Mouse (Mus musculus) 416B (cell line): ENCODE results near the gene Shcbp1.
"Not testable (repeated sequence)": the region's sequence is repeated elsewhere in the genome, so short reads cannot be mapped to it uniquely, and the experiment has no call there.

ENCODE experiments used
- DNase-seq: peaks from one replicate; pipeline ENCODE4 v3.0.0; 2011; ENCODE audit warnings: low read depth

Gene Shcbp1

GRCm38 (mm10) chr8:4779254-4780055 is at the start of gene Shcbp1:
Shcbp1 (minus strand) TSS chr8:4779567.
- DNase-seq: peak; percentile 98

DNA sequence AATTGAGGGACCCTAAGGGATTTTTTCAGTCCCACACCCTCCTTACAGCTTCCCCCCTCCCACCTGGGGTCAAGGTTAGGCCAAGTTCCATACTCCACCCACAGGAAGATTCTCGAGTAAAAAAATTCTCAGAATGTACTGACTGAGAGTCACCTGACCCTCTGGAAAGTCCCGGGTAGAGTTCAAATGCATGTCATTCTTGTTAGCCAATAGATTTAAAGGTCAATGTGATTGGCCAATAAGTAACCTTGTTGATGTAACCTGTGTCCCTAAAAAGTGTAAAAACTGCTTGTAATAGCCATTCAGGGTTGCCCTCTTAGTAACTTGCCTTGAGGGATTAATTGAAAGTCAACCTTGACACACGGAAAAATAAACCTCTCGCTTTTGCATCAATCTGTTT is 29.5 kb upstream of the Shcbp1 start:
- no peak for DNase-seq

DNA sequence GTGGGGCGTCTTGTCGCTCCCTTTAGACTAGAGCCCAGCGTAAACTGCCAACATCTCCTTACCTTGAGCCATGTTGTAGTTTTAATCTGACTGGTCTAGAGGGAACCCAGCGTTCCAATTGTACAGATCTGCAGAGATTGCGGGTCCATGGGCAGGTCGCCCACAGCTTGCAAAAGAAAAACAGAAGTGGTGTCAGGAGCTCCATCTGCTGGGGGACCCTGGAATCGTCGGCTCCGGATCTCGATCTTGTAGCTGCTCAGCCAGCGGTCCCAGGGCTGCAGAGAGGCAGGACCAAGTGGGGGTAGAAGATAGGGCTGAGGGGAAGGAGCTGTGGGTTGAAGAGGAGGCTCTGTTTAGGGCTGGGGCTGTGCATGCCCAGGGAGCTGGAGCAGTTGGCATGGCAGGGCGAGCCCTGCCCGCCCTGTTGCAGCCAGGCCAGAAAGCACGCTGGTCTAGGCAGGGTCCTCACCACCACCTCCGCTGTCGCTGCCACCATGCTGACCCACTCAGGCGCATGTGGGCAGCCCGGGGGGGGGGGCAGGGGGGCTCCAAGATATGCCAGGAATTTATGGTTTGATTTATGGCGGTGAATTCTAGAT is 21.3 kb upstream of the Shcbp1 start:
- peak; percentile 68 for DNase-seq

GRCm38 (mm10) chr8:4778266-4778665 is 1.1 kb downstream of the Shcbp1 start:
- DNase-seq: no peak

- no peak for DNase-seq
These were observed 14.6 kb downstream of the Shcbp1 start for GRCm38 (mm10) chr8:4764751-4765150.

- peak; percentile 81 for DNase-seq
These were observed 26.3 kb downstream of the Shcbp1 start for GRCm38 (mm10) chr8:4753048-4753447.

DNA sequence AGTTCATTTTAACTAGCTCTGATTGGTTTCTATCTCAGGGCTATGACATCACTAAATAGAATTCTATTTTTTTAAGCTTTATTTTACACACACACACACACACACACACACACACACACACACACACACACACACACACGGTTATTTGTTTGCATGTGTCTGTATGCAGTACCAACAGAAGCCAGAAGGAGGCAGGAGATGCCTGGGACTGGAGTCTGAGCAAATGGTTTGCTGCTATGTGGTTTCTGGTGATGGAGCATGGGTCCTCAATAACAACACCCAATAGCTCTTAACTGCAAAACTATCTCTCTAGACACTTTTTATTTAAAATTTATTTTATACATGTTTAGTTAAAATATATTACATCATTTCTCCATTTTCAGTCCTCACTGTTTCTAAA is 48.4 kb downstream of the Shcbp1 start:
- DNase-seq: peak; percentile 74

DNA sequence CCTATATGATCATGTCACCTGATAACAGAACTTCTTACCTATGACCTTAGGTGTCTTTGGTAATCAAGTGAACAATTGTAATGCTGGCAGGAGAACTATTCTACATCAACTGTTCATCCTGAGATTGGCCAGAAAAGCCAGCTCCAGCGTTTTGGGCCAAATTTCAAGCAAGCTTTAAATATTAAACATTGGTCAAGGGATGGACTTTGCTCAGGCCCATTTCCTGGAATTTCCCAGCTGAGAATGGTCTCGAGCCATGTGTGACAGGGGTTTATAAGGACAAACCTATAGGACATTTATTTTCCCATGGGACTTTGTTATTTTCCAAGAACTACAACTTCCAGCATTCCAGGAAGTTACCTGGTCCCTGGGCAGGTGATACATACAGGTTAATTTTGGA is 63.8 kb downstream of the Shcbp1 start:
- no peak for DNase-seq

DNA sequence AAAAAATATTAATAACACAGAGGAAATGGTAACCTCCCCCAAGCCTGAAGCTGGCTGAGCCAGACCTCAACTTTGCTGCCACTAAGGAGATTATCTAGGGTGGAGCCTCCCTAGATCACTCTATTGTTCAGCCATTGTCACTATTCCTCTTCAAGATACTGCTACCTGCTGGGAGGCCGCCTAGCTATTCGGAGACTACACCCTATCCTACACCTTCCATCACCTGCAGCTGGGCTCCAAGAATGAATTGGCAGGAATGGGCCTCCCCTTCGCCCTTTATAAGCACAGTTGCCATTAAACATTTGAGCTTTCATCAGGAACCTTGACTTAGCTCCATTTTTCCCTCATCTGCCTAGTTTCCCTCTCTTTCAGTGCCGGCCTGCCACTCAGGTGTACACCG is 71.0 kb downstream of the Shcbp1 start:
- not testable (repeated sequence) for DNase-seq

DNA sequence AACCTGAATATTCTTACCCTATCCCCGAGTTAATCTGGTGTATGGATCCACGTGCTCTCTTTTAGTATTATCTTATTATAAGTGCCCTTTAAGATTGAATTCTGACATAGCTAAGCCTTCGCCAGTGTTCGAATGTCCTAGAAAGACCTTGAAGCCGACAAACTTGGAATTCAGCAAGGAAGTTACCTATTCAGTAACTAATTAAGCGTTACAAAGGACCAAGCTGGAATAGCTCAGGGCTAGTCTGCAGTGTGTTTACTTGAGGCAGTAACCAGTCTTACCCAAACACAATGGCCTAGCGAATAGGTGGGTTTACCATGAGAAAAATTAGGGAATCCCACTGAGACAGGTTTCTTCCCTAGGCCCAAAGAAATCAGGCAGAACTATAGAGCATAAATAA is 71.5 kb downstream of the Shcbp1 start:
- not testable (repeated sequence) for DNase-seq

- DNase-seq: peak; percentile 20
These were observed 87.7 kb downstream of the Shcbp1 start for GRCm38 (mm10) chr8:4691634-4692033.
